Mouse (Mus musculus): ENCODE data around the gene Llph.
A peak's percentile ranks its signal among the peaks of the same experiment; 100 is the strongest.

Gene Llph

GRCm38 (mm10) chr10:120219578-120220359 is 7.1 kb upstream of the Llph start:
- peak; percentile 53 for DNase-seq (ENCODE audit: low spot score)

DNA sequence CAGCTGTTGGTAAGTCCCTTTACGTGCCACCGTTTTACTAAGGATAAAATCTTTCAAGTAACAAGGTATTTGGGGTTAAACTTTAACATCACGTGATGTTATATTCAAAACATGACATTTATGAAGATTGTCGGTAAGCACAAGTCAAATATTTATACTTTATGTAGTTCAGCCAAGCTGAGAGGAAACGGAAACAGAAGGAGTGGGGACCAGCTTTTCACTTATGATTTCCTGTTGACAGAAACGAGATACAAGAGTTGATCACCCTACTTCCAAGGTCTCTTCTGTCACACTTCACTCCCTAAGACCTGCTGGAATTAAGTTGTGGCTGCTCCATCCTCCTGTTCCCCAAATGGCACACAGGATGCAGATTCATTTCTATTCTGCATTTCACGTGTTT is 6.1 kb upstream of the Llph start:
- DNase-seq (ENCODE audit: low spot score): peak; percentile 13

GRCm38 (mm10) chr10:120231718-120232117 is 4.8 kb downstream of the Llph start:
- peak; percentile 64 for DNase-seq (ENCODE audit: low spot score)

DNA sequence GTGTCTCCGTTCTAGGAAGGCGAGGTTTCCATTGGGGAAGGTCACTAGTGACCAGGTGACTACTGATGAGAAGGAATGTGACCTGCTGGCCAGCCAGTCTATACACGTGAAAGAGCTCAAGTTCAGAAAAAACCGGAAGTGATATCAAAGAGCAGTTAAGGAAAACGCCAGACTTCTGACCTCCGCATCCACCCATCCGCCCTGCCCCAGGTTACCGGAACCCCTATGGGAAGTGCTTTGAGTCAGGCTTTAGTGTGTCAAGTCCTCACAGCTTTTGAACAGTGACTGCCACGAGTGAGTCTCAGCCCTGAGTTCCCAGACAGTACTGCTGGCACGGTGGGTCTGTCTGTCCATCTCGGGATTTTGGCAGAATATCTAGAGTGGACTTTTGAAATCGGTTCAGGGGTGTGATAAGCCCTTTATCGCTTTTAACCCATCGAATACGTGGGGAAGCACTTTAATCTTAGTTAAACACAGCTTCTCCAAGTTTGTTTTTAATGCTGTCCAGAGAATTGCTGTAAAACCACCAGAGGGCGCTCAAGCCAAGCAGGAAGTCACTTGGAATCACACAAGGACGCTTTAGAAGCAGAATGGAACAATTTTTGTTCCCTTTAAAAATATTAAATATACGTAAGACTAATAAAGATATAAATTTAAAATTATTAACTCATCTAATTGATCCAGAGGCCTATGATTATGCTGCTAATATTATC is 6.9 kb downstream of the Llph start:
- DNase-seq (ENCODE audit: low spot score): peak; percentile 38

DNA sequence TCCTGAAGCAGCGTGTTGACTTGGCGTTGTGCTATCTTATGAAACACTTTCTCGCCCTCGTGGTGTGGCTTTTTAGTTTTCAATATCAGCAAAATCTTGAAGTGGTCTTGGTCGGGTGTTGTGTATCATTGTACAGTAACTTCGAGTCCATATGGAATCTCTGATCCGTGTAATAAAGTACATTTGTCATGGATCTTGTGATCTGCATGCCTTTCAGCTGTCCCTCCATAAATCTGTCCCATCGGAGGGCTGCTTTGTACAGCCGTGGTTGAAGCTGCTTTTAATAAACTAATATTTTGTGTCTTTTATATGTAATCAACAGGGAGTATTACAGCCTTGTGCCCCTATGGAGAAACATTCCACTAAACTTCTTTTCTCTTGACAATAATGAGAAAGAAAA is 10.0 kb downstream of the Llph start:
- no peak for DNase-seq (ENCODE audit: low spot score)

- DNase-seq (ENCODE audit: low spot score): no peak
Observed at GRCm38 (mm10) chr10:120238241-120238640, 11.4 kb downstream of the Llph start.

- DNase-seq (ENCODE audit: low spot score): no peak
Observed at GRCm38 (mm10) chr10:120239476-120239875, 12.6 kb downstream of the Llph start.

- no peak for DNase-seq (ENCODE audit: low spot score)
Observed at GRCm38 (mm10) chr10:120242421-120242820, 15.6 kb downstream of the Llph start.

DNA sequence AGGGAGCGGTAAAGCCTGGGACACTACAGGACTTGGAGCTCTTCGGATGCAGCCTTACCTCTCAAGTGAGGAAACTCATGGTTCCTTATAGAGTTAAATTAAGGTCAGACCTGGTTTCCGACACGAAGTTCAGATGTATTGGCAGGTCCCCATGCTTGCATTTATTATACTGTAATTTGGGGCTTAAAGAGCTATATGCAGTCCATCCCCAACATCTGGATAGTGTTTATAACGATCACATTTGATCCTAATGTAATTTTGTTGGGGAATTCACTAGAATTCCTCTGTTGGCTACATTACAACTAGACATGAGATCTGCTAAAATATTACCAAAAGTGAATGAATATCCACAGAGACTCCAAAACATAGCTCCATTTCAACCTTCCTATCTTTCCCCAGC is 18.8 kb downstream of the Llph start:
- DNase-seq (ENCODE audit: low spot score): no peak

DNA sequence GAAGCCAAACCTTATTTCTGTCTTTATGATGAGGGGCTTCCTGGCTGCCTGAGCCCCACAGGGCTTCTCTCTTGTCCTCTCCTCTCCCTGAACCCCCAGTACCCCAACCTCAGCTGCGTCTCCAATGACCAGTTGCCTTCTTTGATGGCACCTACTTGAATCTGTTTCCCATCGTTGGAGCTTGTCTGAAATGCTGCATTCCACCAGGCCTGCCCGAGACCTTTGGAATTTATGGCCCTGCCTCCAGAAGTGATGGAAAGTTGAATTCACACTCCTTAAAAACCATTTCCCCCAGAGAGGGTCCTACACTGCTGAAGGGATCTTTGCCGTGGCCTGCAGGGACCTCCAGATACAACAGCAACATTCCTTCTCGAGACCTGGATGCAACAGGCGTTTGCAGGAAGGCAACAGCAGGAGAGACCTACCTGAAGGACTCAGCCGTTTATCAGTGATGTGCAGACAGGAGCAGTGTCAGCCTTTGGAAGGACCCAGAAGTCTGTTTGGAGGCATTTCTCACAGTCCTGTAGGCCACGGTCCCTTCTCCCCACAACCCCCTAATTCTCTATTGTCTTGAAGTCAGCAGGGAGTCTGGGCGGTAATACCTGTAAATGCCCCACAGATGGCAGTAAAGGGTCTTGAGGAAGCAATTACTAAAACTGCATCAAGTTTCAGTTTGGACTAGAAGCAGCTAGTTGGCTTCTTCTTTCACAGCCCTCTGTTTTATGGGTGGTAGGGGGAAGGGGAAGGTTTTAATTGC is 20.3 kb downstream of the Llph start:
- peak; percentile 60 for DNase-seq (ENCODE audit: low spot score)

DNA sequence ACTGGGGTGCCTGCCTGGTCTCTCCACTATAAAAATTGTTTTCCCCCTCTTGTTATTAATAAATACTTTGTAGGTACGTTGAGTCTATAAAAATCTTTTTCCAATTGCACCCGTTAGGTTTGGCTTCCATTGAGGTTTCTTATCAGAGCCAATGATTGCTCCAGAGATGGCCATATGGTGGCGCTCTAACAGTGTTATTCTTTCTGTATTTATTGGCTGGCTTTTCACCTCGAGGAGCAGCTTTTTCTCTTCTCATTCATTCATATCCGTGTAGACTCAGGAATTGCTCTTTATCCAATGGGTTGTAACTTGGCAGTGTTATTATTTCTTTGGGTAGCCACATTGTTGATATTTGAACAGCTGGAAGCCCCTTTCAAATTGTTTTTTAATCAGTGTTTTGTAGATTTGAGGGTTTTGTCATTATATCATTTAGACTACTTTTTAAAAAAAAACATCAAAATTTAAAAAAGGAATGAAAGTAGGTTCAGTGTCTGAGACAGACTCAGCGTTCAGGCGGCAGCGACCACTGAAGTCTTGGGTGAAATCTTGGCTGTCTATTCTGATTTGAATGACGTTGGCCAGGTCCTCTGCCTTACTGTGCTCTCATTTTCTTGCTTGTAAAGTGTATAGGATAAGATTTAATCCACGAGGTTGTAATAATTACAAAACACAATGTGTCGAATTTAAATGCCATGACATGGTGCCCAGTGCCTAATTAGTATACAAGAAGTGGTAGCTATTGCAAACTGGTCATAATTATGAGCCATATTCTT is 24.2 kb downstream of the Llph start:
- DNase-seq (ENCODE audit: low spot score): no peak

DNA sequence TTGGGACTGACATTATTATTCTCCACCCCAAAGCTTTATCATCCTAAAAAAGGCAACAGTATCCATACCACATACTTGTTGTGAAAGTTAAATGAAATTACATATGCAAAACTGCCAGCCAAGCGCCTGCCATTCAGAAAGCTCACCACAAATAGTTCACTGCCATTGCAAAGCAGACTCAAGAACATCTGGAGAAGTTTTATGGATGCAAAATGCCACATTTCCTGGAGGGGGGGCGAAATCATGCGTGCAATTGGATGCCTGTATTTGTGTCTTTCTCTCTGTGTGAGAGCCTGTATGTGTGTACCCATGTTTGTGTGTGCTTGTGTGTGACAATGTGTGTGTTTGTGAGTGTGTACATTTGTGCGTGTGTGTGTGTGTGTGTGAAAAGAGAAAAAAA is 24.9 kb downstream of the Llph start:
- no peak for DNase-seq (ENCODE audit: low spot score)

- no peak for DNase-seq (ENCODE audit: low spot score)
Observed at GRCm38 (mm10) chr10:120252800-120253199, 25.9 kb downstream of the Llph start.

GRCm38 (mm10) chr10:120257231-120257630 is 30.4 kb downstream of the Llph start:
- peak; percentile 12 for DNase-seq (ENCODE audit: low spot score)

DNA sequence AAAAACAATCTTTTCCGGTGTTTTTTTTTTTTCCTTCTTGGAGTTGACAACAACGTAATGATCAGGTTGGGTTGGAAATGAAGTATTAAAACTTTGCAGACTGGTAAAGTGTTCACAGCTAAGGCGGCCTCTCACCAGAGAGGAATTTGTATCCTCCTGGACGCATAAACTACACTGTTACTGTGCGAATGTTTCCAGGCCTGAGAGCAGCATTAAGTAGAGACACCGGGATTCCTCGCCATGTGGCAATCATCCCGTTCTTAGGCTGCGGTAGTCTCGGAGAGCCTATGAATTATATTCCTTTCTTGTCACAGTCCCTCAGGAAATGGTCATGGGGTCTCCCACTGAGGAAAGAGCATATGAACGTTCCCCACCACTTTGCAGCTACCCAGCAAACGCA is 40.9 kb downstream of the Llph start:
- DNase-seq (ENCODE audit: low spot score): no peak

DNA sequence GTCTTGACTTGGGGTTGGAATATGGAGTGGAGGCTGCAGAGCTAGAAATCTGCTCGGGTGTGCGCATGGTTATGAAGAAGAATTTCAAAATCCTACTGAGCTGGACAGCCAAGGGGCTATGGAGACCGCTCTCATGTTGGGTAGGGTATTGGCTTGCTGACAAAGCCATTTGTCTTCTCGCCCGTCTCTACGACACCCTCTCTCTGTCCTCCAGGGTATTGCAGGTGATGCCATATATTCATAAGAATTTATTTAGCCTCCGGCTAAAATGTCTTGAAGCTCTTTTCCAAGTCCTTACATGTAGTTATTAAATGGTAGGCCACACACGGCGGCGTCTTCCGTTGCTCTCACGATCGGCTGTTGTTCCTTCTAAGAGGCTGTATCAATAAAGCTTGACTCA is 43.1 kb downstream of the Llph start:
- DNase-seq (ENCODE audit: low spot score): no peak

DNA sequence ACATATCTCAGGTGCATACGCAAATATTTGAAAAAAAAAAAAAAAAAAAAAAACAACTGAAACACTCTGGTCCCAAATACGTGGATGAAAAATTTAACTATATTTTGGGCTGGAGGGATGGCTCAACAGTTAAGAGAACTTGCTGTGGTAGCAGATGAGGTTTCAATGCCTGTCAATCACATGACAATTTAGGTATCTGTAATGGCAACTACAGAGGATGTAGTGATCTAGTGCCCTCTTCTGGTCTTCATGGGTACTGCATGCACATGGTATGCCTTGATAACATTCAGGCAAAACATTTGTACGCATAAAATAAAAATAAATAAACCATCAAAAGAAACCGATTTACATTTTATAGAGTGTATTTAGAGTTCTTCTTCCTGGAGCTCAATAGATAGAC is 43.9 kb downstream of the Llph start:
- peak; percentile 57 for DNase-seq (ENCODE audit: low spot score)

- DNase-seq (ENCODE audit: low spot score): no peak
Observed at GRCm38 (mm10) chr10:120271318-120271717, 44.4 kb downstream of the Llph start.

GRCm38 (mm10) chr10:120271879-120272269 is 45.0 kb downstream of the Llph start:
- DNase-seq (ENCODE audit: low spot score): no peak

GRCm38 (mm10) chr10:120272270-120272883 is 45.5 kb downstream of the Llph start:
- no peak for DNase-seq (ENCODE audit: low spot score)

DNA sequence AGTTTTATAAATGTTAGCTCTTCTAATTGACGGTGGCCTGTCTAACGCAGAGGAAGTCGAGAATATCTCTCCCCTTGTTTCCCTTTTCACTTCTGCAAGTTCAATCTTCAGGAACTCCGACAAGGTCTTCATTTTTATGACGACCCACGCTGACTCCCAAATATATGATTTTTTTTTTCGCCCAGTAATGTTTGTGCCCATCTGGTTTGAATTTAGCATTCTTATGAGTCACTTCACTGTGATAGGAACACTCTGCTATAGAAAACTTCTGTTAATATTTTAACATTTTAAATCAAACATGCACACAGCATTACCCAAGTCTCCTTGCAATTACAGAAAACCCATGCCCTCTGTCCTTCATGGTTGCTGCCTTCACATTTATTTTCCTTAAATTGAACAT is 46.5 kb downstream of the Llph start:
- no peak for DNase-seq (ENCODE audit: low spot score)

Data from T-cell, adult 2 months (primary cell).